Mouse (Mus musculus) kidney, postnatal 0 days (tissue): ENCODE measurements around the gene Ptprq. TPM values are rescaled to one million over a fixed set of nuclear protein-coding genes. Genes with fewer than 3 reads are reported as not detected.

Experiments
- ATAC-seq: fragments of 200-750 bp; cut with Nextera tagmentation; replicated peaks from 2 replicates; pipeline ENCODE4 v1.8.0; 2017; ENCODE audit warnings: low read depth, moderate number of reproducible peaks, moderate TSS enrichment, moderate library complexity; ENCODE audit not compliant: low FRiP score
- DNase-seq: peaks from one replicate; pipeline ENCODE4 v3.0.0-alpha.2; 2016; ENCODE audit warnings: low spot score
- H3K27ac ChIP-seq: fragments of 300-500 bp; sonication (generic); 2 replicates; pipeline ENCODE4 v1.5.1; 2014; ENCODE audit warnings: mild to moderate bottlenecking
- H3K27me3 ChIP-seq: fragments of 300-500 bp; sonication (generic); 2 replicates; pipeline ENCODE4 v1.6.1; 2014; ENCODE audit warnings: low read length, mixed read lengths; ENCODE audit not compliant: insufficient read depth
- H3K36me3 ChIP-seq: fragments of 300-500 bp; sonication (generic); 2 replicates; pipeline ENCODE4 v1.6.1; 2014; ENCODE audit warnings: low read length, mixed read lengths; ENCODE audit not compliant: insufficient read depth
- H3K4me1 ChIP-seq: fragments of 300-500 bp; sonication (generic); replicated peaks from 2 replicates; pipeline ENCODE4 v1.6.1; 2014; ENCODE audit warnings: antibody characterized with exemption, low read length, mixed read lengths; ENCODE audit not compliant: insufficient read depth
- H3K4me2 ChIP-seq: fragments of 300-500 bp; sonication (generic); 2 replicates; pipeline ENCODE4 v1.6.1; 2014; ENCODE audit warnings: mild to moderate bottlenecking, low read length, moderate library complexity, mixed read lengths
- H3K4me3 ChIP-seq: fragments of 300-500 bp; sonication (generic); replicated peaks from 2 replicates; pipeline ENCODE4 v1.5.1; 2014; ENCODE audit warnings: low read depth, low read length
- H3K9ac ChIP-seq: fragments of 300-500 bp; sonication (generic); 2 replicates; pipeline ENCODE4 v1.6.1; 2014; ENCODE audit warnings: low read depth, low read length
- H3K9me3 ChIP-seq: fragments of 300-500 bp; sonication (generic); replicated peaks from 2 replicates; pipeline ENCODE4 v1.6.1; 2016; ENCODE audit warnings: low read length, inconsistent platforms, mixed read lengths
- CTCF ChIP-seq: IDR thresholded peaks from 2 replicates; pipeline ENCODE4 v1.5.1; 2016; ENCODE audit warnings: antibody characterized with exemption, low read depth, mild to moderate bottlenecking, moderate library complexity
- WGBS: fragments of 180-500 bp; shearing (Covaris S2); extraction: QIAGEN DNeasy Blood & Tissue Kit; methylation state at CpG from one replicate; pipeline ENCODE4 v1.1.7; 2014; 5-methylcytosine and 5-hydroxymethylcytosine counted together
- polyA plus RNA-seq: library from polyadenylated mRNA; unstranded; fragments of >200 nt; fragmentation: Nextera tagmentation; extraction: Ambion mirVana; gene quantifications from 2 replicates; pipeline ENCODE4 v1.2.1, GENCODE M21; 2015

Ptprq gene
- polyA plus RNA-seq, 1 experiment from 2014 or later: 0.09 TPM

DNA sequence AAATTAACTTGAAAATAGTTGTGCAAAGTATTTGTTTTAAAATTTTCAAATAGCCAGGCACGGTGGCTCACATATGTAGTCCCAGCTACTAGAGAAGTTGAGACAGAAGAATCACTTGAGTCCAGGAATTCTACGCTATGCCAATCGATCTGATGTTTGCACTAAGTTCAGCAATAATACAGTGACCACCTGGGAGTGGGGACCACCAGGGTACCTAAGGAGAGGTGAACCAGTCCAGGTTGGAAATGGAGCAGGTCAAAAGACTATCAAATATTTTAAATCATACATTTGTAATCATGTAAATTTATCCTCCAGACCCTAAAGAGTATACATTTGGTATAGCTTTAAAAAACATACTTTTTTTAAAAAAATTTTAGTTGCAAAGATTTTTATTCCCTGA is 57.9 kb downstream of the Ptprq start:
- no peak overlapping the region for H3K4me3 ChIP-seq
- H3K27ac ChIP-seq: no peak overlapping the region
- no peaks in the 10 kb centered on the region for H3K9me3 ChIP-seq
- no peak for TF ChIP-seq CTCF
- no peaks in the 10 kb centered on the region for H3K36me3 ChIP-seq
- H3K27me3 ChIP-seq: no peaks in the 10 kb centered on the region
- H3K4me2 ChIP-seq: no peak overlapping the region
- DNase-seq (no peak), ATAC-seq (no peak)
- no peaks in the 10 kb centered on the region for H3K4me1 ChIP-seq
- WGBS: 92% methylated on average over 3 of the region's 3 CpGs
- no peak overlapping the region for H3K9ac ChIP-seq

GRCm38 (mm10) chr10:107659141-107659540 is 60.7 kb downstream of the Ptprq start:
- Histone ChIP-seq H3K27ac (no peak overlapping the region), H3K4me2 (no peak overlapping the region), H3K9me3 (no peaks in the 10 kb centered on the region), H3K4me3 (no peak overlapping the region), H3K9ac (no peak overlapping the region), H3K4me1 (no peaks in the 10 kb centered on the region), H3K36me3 (no peaks in the 10 kb centered on the region), H3K27me3 (no peaks in the 10 kb centered on the region)
- DNase-seq (no peak), ATAC-seq (no peak)
- no peak for TF ChIP-seq CTCF
- 86% methylated on average over 2 of the region's 2 CpGs for WGBS

DNA sequence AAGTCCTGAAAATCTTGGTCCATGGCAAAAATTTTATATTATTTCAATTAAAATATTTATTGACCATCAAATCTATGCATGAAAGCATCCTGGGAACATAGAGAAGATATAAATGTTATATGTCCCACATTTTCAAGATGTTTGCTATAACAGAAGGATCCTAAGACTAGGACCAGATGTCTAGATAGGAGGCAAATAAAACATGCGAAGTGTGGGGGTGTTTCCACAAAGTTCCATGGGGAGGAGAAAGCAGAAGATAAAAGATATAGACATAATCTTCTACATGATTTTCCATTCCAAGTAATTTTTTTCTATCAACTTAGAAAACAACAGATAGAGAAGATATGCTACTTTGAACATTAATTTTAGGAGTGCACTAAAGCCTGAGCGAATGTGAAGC is 70.2 kb downstream of the Ptprq start:
- H3K27me3 ChIP-seq: no peaks in the 10 kb centered on the region
- no peak overlapping the region for H3K4me2 ChIP-seq
- WGBS: 82% methylated on average over 2 of the region's 2 CpGs
- ATAC-seq (no peak), DNase-seq (no peak)
- no peaks in the 10 kb centered on the region for H3K36me3 ChIP-seq
- no peak for TF ChIP-seq CTCF
- H3K9ac ChIP-seq: no peak overlapping the region
- no peak overlapping the region for H3K27ac ChIP-seq
- no peaks in the 10 kb centered on the region for H3K9me3 ChIP-seq
- H3K4me3 ChIP-seq: no peak overlapping the region
- H3K4me1 ChIP-seq: no peaks in the 10 kb centered on the region

DNA sequence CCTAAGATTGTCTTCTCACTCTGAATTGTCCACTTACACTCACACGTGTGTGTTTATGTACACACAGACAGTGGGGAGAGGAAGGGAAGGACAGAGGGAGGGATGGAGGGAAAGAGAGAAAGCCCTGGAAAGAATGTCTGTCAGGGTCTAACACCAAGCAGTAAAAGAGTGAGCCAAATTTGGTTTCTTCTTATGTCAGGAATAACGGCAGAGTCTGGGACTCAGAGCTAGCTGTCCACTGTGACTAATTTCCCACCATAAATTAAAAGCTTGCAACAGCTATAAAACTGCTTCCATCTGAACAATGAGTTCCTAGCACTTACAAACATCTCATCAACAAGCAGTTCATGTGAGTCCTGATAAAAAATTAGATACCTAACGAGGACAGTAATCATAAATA is 91.7 kb downstream of the Ptprq start:
- no peaks in the 10 kb centered on the region for H3K36me3 ChIP-seq
- no peak overlapping the region for H3K4me2 ChIP-seq
- no peak for TF ChIP-seq CTCF
- no peak; the same call in 1 of the 2 replicates for ATAC-seq
- H3K27me3 ChIP-seq: no peaks in the 10 kb centered on the region
- H3K27ac ChIP-seq: no peak overlapping the region
- DNase-seq: peak; percentile 84
- no peaks in the 10 kb centered on the region for H3K9me3 ChIP-seq
- 15% methylated on average over 3 of the region's 3 CpGs for WGBS
- no peak overlapping the region for H3K9ac ChIP-seq
- no peaks in the 10 kb centered on the region for H3K4me1 ChIP-seq
- no peak overlapping the region for H3K4me3 ChIP-seq

GRCm38 (mm10) chr10:107626648-107627047 is 93.2 kb downstream of the Ptprq start:
- Histone ChIP-seq H3K4me2 (no peak overlapping the region), H3K27me3 (no peaks in the 10 kb centered on the region), H3K9ac (no peak overlapping the region), H3K9me3 (no peaks in the 10 kb centered on the region), H3K27ac (no peak overlapping the region), H3K36me3 (no peaks in the 10 kb centered on the region), H3K4me3 (no peak overlapping the region), H3K4me1 (no peaks in the 10 kb centered on the region)
- TF ChIP-seq CTCF: no peak
- DNase-seq (peak; percentile 68), ATAC-seq (no peak)
- WGBS: 39% methylated on average over 1 of the region's 1 CpGs

- Histone ChIP-seq H3K27ac (no peak overlapping the region), H3K36me3 (no peaks in the 10 kb centered on the region), H3K4me3 (no peak overlapping the region), H3K9me3 (no peaks in the 10 kb centered on the region), H3K4me1 (no peaks in the 10 kb centered on the region), H3K27me3 (no peaks in the 10 kb centered on the region), H3K9ac (no peak overlapping the region), H3K4me2 (no peak overlapping the region)
- no peak for TF ChIP-seq CTCF
- no peak for ATAC-seq
- DNase-seq: no peak
- 75% methylated on average over 4 of the region's 4 CpGs for WGBS
Measured at GRCm38 (mm10) chr10:107624211-107624610, 95.6 kb downstream of the Ptprq start.

DNA sequence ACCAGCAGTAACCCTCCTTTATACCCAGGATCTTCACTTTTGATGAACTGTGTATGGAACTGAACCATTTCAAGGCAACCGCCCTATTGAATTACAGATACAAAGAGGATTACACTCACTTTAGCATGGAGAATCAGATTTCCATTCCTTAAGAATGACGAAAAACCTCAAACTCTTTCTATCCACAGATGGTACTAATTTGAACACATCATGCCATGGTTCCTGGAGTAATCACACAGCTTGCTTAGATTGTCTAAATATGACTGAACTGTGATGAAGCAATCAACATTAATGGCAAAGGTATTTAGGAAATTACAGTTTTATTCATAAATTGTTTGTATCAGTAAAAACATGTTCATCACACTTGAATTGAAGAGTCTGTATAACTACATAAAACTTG is 104.4 kb downstream of the Ptprq start:
- ATAC-seq (no peak), DNase-seq (no peak)
- H3K27me3 ChIP-seq: no peaks in the 10 kb centered on the region
- no peaks in the 10 kb centered on the region for H3K9me3 ChIP-seq
- no peak overlapping the region for H3K9ac ChIP-seq
- no peaks in the 10 kb centered on the region for H3K36me3 ChIP-seq
- H3K4me2 ChIP-seq: no peak overlapping the region
- WGBS: 81% methylated on average over 2 of the region's 2 CpGs
- no peaks in the 10 kb centered on the region for H3K4me1 ChIP-seq
- TF ChIP-seq CTCF: no peak
- no peak overlapping the region for H3K4me3 ChIP-seq
- H3K27ac ChIP-seq: no peak overlapping the region
